Mouse (Mus musculus): Measurements from ENCODE around the gene A930033H14Rik.
A peak's percentile ranks its signal among the peaks of the same experiment; 100 is the strongest.

A930033H14Rik gene

GRCm38 (mm10) chr10:69190434-69191160 is 22.3 kb downstream of the A930033H14Rik start:
- no peak for DNase-seq

GRCm38 (mm10) chr10:69187773-69188443 is 25.0 kb downstream of the A930033H14Rik start:
- no peak for DNase-seq

- peak; percentile 75 to 79 for DNase-seq
Measured at GRCm38 (mm10) chr10:69185894-69186893, 26.7 kb downstream of the A930033H14Rik start.

- DNase-seq, result peak in 1 of 2 experiments; percentile 18
Measured at GRCm38 (mm10) chr10:69185431-69185830, 27.5 kb downstream of the A930033H14Rik start.

GRCm38 (mm10) chr10:69184903-69185302 is 28.0 kb downstream of the A930033H14Rik start:
- DNase-seq, result no peak

GRCm38 (mm10) chr10:69180997-69181396 is 31.9 kb downstream of the A930033H14Rik start:
- no peak for DNase-seq

GRCm38 (mm10) chr10:69179341-69179740 is 33.6 kb downstream of the A930033H14Rik start:
- DNase-seq, result no peak

- no peak for DNase-seq
Measured at GRCm38 (mm10) chr10:69176116-69176515, 36.8 kb downstream of the A930033H14Rik start.

- no peak for DNase-seq
Measured at GRCm38 (mm10) chr10:69172412-69172811, 40.5 kb downstream of the A930033H14Rik start.

GRCm38 (mm10) chr10:69166514-69166913 is 46.4 kb downstream of the A930033H14Rik start:
- DNase-seq, result no peak

GRCm38 (mm10) chr10:69165847-69166246 is 47.1 kb downstream of the A930033H14Rik start:
- DNase-seq, result no peak

GRCm38 (mm10) chr10:69165125-69165524 is 47.8 kb downstream of the A930033H14Rik start:
- DNase-seq, result peak in 1 of 2 experiments; percentile 20

- DNase-seq, result no peak
Measured at GRCm38 (mm10) chr10:69163216-69163615, 49.7 kb downstream of the A930033H14Rik start.

- no peak for DNase-seq
Measured at GRCm38 (mm10) chr10:69162577-69162976, 50.3 kb downstream of the A930033H14Rik start.

- no peak for DNase-seq
Measured at GRCm38 (mm10) chr10:69161503-69161902, 51.4 kb downstream of the A930033H14Rik start.

GRCm38 (mm10) chr10:69160877-69161276 is 52.0 kb downstream of the A930033H14Rik start:
- DNase-seq, result no peak
